Mouse (Mus musculus) MEL (cell line): ENCODE data around the gene Ctc1. TPM values are rescaled to one million over a fixed set of nuclear protein-coding genes. Genes with fewer than 3 reads are reported as not detected.

Source experiments
- DNase-seq: peaks from one replicate; pipeline ENCODE4 v3.0.0; 2011; ENCODE audit warnings: low read depth, low spot score
- H3K27ac ChIP-seq: 2 replicates; pipeline ENCODE4 v1.5.1; 2012; ENCODE audit warnings: low read depth, mild to moderate bottlenecking, control low read depth, low read length, moderate library complexity; ENCODE audit not compliant: control insufficient read depth
- H3K27me3 ChIP-seq, 2 experiments: fragments of 150-350 bp in 1 of 2; sonication (generic) in 1 of 2; 2 replicates each; pipeline ENCODE4 v1.6.1; 2012; ENCODE audit warnings: low read length in 2 of 2, mild to moderate bottlenecking in 2 of 2, improper control_type of control experiment in 1 of 2, moderate library complexity in 1 of 2; ENCODE audit not compliant: insufficient read depth in 2 of 2, control insufficient read depth in 1 of 2
- H3K36me3 ChIP-seq, 2 experiments: 2 replicates each; pipeline ENCODE4 v1.6.1; 2012 to 2014; ENCODE audit warnings: low read length in 2 of 2, improper control_type of control experiment in 1 of 2, inconsistent platforms in 1 of 2, mild to moderate bottlenecking in 1 of 2; ENCODE audit not compliant: insufficient read depth in 2 of 2, control insufficient read depth in 1 of 2
- H3K4me1 ChIP-seq, 2 experiments: fragments of 150-350 bp in 1 of 2; sonication (generic) in 1 of 2; 2 replicates each; pipeline ENCODE4 v1.6.1; 2012; ENCODE audit warnings: low read length in 2 of 2, improper control_type of control experiment in 1 of 2, mild to moderate bottlenecking in 1 of 2; ENCODE audit not compliant: insufficient read depth in 2 of 2, control insufficient read depth in 1 of 2
- H3K4me3 ChIP-seq, 2 experiments: fragments of 150-350 bp in 1 of 2; sonication (generic) in 1 of 2; 2 replicates each; pipeline ENCODE4 v1.5.1; 2012; ENCODE audit warnings: low read depth in 2 of 2, low read length in 2 of 2, mild to moderate bottlenecking in 2 of 2, moderate library complexity in 2 of 2, control low read depth in 1 of 2, improper control_type of control experiment in 1 of 2; ENCODE audit not compliant: control insufficient read depth in 1 of 2, insufficient read depth in 1 of 2
- H3K79me2 ChIP-seq: 2 replicates; pipeline ENCODE4 v1.6.1; 2012; ENCODE audit warnings: mild to moderate bottlenecking, low read length, moderate library complexity; ENCODE audit not compliant: control insufficient read depth, poor library complexity, insufficient read depth
- H3K9ac ChIP-seq: 2 replicates; pipeline ENCODE4 v1.6.1; 2012; ENCODE audit warnings: low read depth, mild to moderate bottlenecking, control low read depth, low read length, moderate library complexity; ENCODE audit not compliant: control insufficient read depth, poor library complexity, severe bottlenecking
- H3K9me3 ChIP-seq: fragments of 150-350 bp; sonication (generic); replicated peaks from 2 replicates; pipeline ENCODE4 v1.6.1; 2012; ENCODE audit warnings: mild to moderate bottlenecking, low read length, improper control_type of control experiment, moderate library complexity; ENCODE audit not compliant: insufficient read depth
- BHLHE40 ChIP-seq: IDR thresholded peaks from 2 replicates; pipeline ENCODE4 v1.6.1; 2012; ENCODE audit warnings: low read depth, mild to moderate bottlenecking, inconsistent platforms, low read length, improper control_type of control experiment, borderline replicate concordance
- CHD1 ChIP-seq: IDR thresholded peaks from 2 replicates; pipeline ENCODE4 v1.6.1; 2012; ENCODE audit warnings: low read depth, mild to moderate bottlenecking, inconsistent platforms, low read length, improper control_type of control experiment
- CHD2 ChIP-seq: IDR thresholded peaks from 2 replicates; pipeline ENCODE4 v1.6.1; 2011; ENCODE audit warnings: low read length, improper control_type of control experiment
- E2F4 ChIP-seq: IDR thresholded peaks from 2 replicates; pipeline ENCODE4 v1.6.1; 2011; ENCODE audit warnings: low read depth, low read length, improper control_type of control experiment, borderline replicate concordance
- JUND ChIP-seq: IDR thresholded peaks from 2 replicates; pipeline ENCODE4 v1.6.1; 2011; ENCODE audit warnings: low read depth, mild to moderate bottlenecking, improper control_type of control experiment, low read length
- KAT2A ChIP-seq: conservative IDR thresholded peaks from 2 replicates; pipeline ENCODE4 v1.6.1; 2012; ENCODE audit warnings: low read depth, low read length, improper control_type of control experiment, inconsistent platforms
- MAFK ChIP-seq: IDR thresholded peaks from 2 replicates; pipeline ENCODE4 v1.6.1; 2011; ENCODE audit warnings: low read depth, mild to moderate bottlenecking, low read length, improper control_type of control experiment, borderline replicate concordance
- MAX ChIP-seq: IDR thresholded peaks from 2 replicates; pipeline ENCODE4 v1.6.1; 2011; ENCODE audit warnings: low read length, improper control_type of control experiment
- MEF2A ChIP-seq: IDR thresholded peaks from 2 replicates; pipeline ENCODE4 v1.6.1; 2014; ENCODE audit warnings: low read depth, mild to moderate bottlenecking, inconsistent platforms, low read length, improper control_type of control experiment; ENCODE audit not compliant: poor library complexity, insufficient replicate concordance, severe bottlenecking; ENCODE audit errors: extremely low read depth
- MXI1 ChIP-seq: IDR thresholded peaks from 2 replicates; pipeline ENCODE4 v1.6.1; 2011; ENCODE audit warnings: mild to moderate bottlenecking, low read depth, low read length, improper control_type of control experiment
- MYB ChIP-seq: IDR thresholded peaks from 2 replicates; pipeline ENCODE4 v1.6.1; 2011; ENCODE audit warnings: mild to moderate bottlenecking, low read depth, low read length, improper control_type of control experiment
- NELFE ChIP-seq: IDR thresholded peaks from 2 replicates; pipeline ENCODE4 v1.6.1; 2011; ENCODE audit warnings: low read depth, low read length, improper control_type of control experiment
- POLR2A ChIP-seq, 2 experiments: IDR thresholded peaks; 2 replicates each; pipeline ENCODE4 v1.6.1; 2011 to 2012; ENCODE audit warnings: low read length in 2 of 2, mild to moderate bottlenecking in 2 of 2, control low read depth in 1 of 2, improper control_type of control experiment in 1 of 2, low read depth in 1 of 2, moderate library complexity in 1 of 2; ENCODE audit not compliant: control insufficient read depth in 1 of 2, insufficient read depth in 1 of 2, poor library complexity in 1 of 2
- POLR2AphosphoS2 ChIP-seq: IDR thresholded peaks from 2 replicates; pipeline ENCODE4 v1.6.1; 2011; ENCODE audit warnings: low read length, improper control_type of control experiment
- SIN3A ChIP-seq: IDR thresholded peaks from 2 replicates; pipeline ENCODE4 v1.6.1; 2012; ENCODE audit warnings: low read length, improper control_type of control experiment, inconsistent platforms
- SMC3 ChIP-seq: IDR thresholded peaks from 2 replicates; pipeline ENCODE4 v1.6.1; 2011; ENCODE audit warnings: low read depth, low read length, improper control_type of control experiment
- TBP ChIP-seq: IDR thresholded peaks from 2 replicates; pipeline ENCODE4 v1.8.0; 2011; ENCODE audit warnings: low read depth, low read length, improper control_type of control experiment
- TCF12 ChIP-seq: IDR thresholded peaks from 2 replicates; pipeline ENCODE4 v1.6.1; 2014; ENCODE audit warnings: low read depth, mild to moderate bottlenecking, inconsistent platforms, low read length, improper control_type of control experiment, moderate library complexity
- USF1 ChIP-seq: IDR thresholded peaks from 2 replicates; pipeline ENCODE4 v1.6.1; 2014; ENCODE audit warnings: low read depth, mild to moderate bottlenecking, inconsistent platforms, low read length, improper control_type of control experiment, moderate library complexity
- ZC3H11A ChIP-seq: IDR thresholded peaks from 2 replicates; pipeline ENCODE4 v1.6.1; 2012; ENCODE audit warnings: low read depth, mild to moderate bottlenecking, inconsistent platforms, low read length, improper control_type of control experiment
- ZKSCAN1 ChIP-seq: IDR thresholded peaks from 2 replicates; pipeline ENCODE4 v1.6.1; 2012; ENCODE audit warnings: low read depth, mild to moderate bottlenecking, inconsistent platforms, low read length, improper control_type of control experiment, moderate library complexity
- ZNF384 ChIP-seq: IDR thresholded peaks from 2 replicates; pipeline ENCODE4 v1.6.1; 2012; ENCODE audit warnings: low read depth, mild to moderate bottlenecking, inconsistent platforms, low read length, improper control_type of control experiment
- polyA plus RNA-seq, 2 experiments: library from polyadenylated mRNA; stranded (reverse) in 1 of 2; unstranded in 1 of 2; fragments of >175 nt in 1 of 2; fragments of >200 nt in 1 of 2; gene quantifications; 2 replicates each; pipeline versions ENCODE4 v1.2.1 to v1.2.4; 2012; ENCODE audit warnings: low replicate concordance in 2 of 2, low read depth in 1 of 2; ENCODE audit not compliant: insufficient read length in 2 of 2, insufficient read depth in 1 of 2, missing spikeins in 1 of 2
- total RNA-seq: library from RNA; depleted of rRNA; stranded (reverse); fragments of 300-350 nt; gene quantifications from 2 replicates; pipeline ENCODE4 v1.2.3, GENCODE M21; 2012

Ctc1 gene
- total and polyA plus RNA-seq, 3 experiments = 16.0 to 59.1 TPM; not detected in 1

GRCm38 (mm10) chr11:69028805-69029204 is 13.1 kb downstream of the Ctc1 start (continued):
- TF ChIP-seq ZNF384 (no peak; the same call in 1 of the 2 replicates), MAFK (no peak), CHD2 (no peak), MAX (no peak), TBP (0 out of 2 replicates have a peak, but pooled peaks have one; percentile 22), CHD1 (no peak), MXI1 (no peak), JUND (no peak)

GRCm38 (mm10) chr11:69033552-69033951 is 17.8 kb downstream of the Ctc1 start:
- no peak overlapping the region for H3K27ac ChIP-seq
- H3K9ac ChIP-seq = no peak overlapping the region
- H3K9me3 ChIP-seq = no peaks in the 10 kb centered on the region

GRCm38 (mm10) chr11:69034585-69034984 is 18.9 kb downstream of the Ctc1 start:
- H3K27ac ChIP-seq = no peak overlapping the region
- no peak for TF ChIP-seq USF1
- no peak for TF ChIP-seq ZKSCAN1
- no peak for TF ChIP-seq NELFE
- H3K9me3 ChIP-seq = no peaks in the 10 kb centered on the region
- H3K4me3 ChIP-seq = no peak overlapping the region
- peak; percentile 36 for DNase-seq
- H3K27me3 ChIP-seq = no peaks in the 10 kb centered on the region
- H3K4me1 ChIP-seq = peaks cover 0 to 22% of the 10 kb centered on the region in 2 experiments; a peak in 3 of 4 replicates
- no peaks in the 10 kb centered on the region; the same call in 1 of the 2 replicates for H3K79me2 ChIP-seq
- no peak overlapping the region for H3K9ac ChIP-seq
- H3K36me3 ChIP-seq = peaks cover 0 to 13% of the 10 kb centered on the region in 2 experiments; a peak in 2 of 4 replicates

More at GRCm38 (mm10) chr11:69033552-69033951, 17.8 kb downstream of the Ctc1 start:
- H3K4me1 ChIP-seq = peaks cover 0 to 16% of the 10 kb centered on the region in 2 experiments; a peak in 3 of 4 replicates
- TF ChIP-seq BHLHE40 = no peak
- TF ChIP-seq ZKSCAN1 = no peak
- no peak for TF ChIP-seq MYB
- TF ChIP-seq CHD1 = no peak
- no peak for TF ChIP-seq SMC3
- TF ChIP-seq E2F4 = no peak
- no peak for TF ChIP-seq MXI1
- TF ChIP-seq CHD2 = no peak
- TF ChIP-seq POLR2A (IDR thresholded peaks at IDR 0.05; ENCODE audit: control insufficient read depth in 1 of 2, insufficient read depth in 1 of 2, low read depth in 1 of 2, low read length in 2 of 2, poor library complexity in 1 of 2) = no peak
- TF ChIP-seq TCF12 = no peak
- TF ChIP-seq POLR2AphosphoS2 = no peak
- TF ChIP-seq JUND = no peak
- TF ChIP-seq MEF2A = no peak
- no peak for TF ChIP-seq TBP
- no peak for TF ChIP-seq NELFE
- no peak for TF ChIP-seq KAT2A
- TF ChIP-seq MAFK = no peak
- TF ChIP-seq SIN3A = no peak
- TF ChIP-seq ZC3H11A = no peak
- TF ChIP-seq, all 39 proteins: peak for 0
- Histone ChIP-seq H3K36me3 (peaks cover 0 to 13% of the 10 kb centered on the region in 2 experiments; a peak in 2 of 4 replicates), H3K4me3 (no peak overlapping the region), H3K27me3 (no peaks in the 10 kb centered on the region), H3K79me2 (no peaks in the 10 kb centered on the region; the same call in 1 of the 2 replicates)
- no peak for DNase-seq
